Mouse (Mus musculus) gastrocnemius, postnatal 10 days (tissue): ENCODE measurements at regions not wholly inside any gene's neighbourhood (a gene's known extent, or its start where the extent isn't known, plus 50 kb on each side); places are given as distances from the start of the nearest gene placed in this dataset.
A peak's percentile ranks its signal among the peaks of the same experiment; 100 is the strongest.

Source experiments
- DNase-seq: peaks from one replicate; pipeline ENCODE4 v3.0.0; 2021; ENCODE audit warnings: mixed read lengths

- DNase-seq, result peak; percentile 78
Observed at GRCm38 (mm10) chr7:71412079-71412478, 60.8 kb upstream of the Gm10295 start.

DNA sequence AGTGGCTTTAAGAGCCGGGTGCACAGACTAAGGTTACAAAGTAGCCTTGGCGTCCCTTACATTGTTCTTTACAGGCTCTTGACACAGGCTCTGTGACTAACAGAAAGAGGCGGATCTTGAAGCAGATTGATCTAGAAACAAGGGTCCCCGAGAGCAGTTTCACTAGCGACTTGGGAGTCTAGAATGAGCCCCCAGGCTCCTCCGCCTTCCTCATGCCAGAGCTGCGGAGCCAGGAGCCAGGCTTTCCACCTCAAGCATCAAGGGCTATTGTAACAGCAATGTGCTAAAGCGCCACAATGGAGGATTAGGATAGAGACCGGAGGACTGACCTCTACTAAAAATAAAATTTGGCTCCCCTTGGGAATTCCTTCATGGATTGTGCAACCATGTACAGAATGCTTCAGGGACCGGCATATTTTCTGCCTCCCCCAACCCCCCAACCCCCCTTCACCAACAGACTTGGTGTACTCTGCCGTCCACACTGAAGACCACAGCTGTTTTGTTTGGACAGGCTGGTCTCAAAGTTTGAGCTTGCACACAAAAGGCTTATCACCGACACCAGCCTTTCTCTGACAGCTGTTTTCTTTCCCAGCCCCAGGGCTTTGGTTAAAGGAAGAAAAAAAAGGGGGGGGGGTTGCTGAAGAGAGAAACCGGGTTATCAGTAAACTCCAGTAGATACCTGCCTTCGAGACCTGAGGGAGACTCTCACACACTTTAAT lies 60.2 kb upstream of the Gm10295 start:
- DNase-seq, result peak; percentile 9

GRCm38 (mm10) chr7:71409903-71410302 lies 58.6 kb upstream of the Gm10295 start:
- DNase-seq, result no peak

DNA sequence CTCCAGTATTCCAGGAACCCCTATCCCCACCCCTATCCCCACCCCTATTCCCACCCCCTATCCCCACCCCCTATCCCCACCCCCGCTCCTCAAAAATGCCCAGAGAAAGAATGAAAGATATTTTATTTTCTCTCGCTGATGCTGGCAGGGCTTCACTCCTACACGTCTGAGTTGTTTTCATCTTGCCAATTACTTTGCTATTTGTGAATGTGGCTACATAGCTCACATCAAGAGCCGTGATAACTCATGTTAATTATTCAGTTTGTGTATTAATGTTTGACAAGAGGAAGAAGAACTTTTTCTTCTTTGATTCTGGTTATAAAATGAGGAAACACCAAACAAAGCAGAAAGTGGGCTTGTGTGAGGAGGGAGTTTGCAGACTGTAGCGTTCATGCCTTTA lies 57.8 kb upstream of the Gm10295 start:
- no peak for DNase-seq

DNA sequence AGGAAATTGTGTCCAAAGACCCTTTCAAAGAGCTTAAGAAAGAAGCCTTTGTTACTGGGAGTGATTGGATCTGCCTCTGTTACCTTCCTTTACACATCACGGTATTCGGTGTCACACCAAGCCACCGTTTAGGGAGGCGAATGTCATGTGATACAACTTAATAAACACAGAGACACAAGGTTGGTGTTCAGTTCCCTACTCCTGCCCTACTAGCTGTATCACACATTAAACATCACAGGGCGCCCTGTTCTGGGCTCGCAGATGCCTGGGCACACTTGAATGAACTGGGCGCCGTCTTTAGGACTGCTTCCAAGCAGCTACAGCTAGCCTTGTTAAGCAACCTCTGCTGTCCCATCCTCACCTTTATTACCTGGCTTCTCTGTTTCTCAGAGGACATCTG lies 55.0 kb upstream of the Gm10295 start:
- DNase-seq, result no peak
